Mouse (Mus musculus) gastrocnemius, postnatal 14 days (tissue): ENCODE results near the gene Lrp2. TPM values are rescaled to one million over a fixed set of nuclear protein-coding genes. Genes with fewer than 3 reads are reported as not detected.

Experiments
- DNase-seq: peaks from one replicate; pipeline ENCODE4 v3.0.0; 2021; ENCODE audit warnings: mixed read lengths
- intact Hi-C: fragments of 180-260 bp; cut with DNase I; formaldehyde crosslinking; loops from one replicate; pipeline ENCODE4 v1.15.1; 2025; ENCODE audit warnings: low total_unique reads
- total RNA-seq, 2 experiments: library from RNA; stranded (reverse); gene quantifications; 2 replicates each; pipeline ENCODE4 v1.2.3; 2021

The Lrp2 gene
- total RNA-seq, 2 experiments from 2014 or later: not detected

- intact Hi-C loops: loop anchor here (5.0 kb wide), 1 partner anchor 645 kb away; no protein-coding TSS in a partner anchor
- DNase-seq: no peak
Measured at GRCm38 (mm10) chr2:69427141-69427540, 158.7 kb downstream of the Lrp2 start.

DNA sequence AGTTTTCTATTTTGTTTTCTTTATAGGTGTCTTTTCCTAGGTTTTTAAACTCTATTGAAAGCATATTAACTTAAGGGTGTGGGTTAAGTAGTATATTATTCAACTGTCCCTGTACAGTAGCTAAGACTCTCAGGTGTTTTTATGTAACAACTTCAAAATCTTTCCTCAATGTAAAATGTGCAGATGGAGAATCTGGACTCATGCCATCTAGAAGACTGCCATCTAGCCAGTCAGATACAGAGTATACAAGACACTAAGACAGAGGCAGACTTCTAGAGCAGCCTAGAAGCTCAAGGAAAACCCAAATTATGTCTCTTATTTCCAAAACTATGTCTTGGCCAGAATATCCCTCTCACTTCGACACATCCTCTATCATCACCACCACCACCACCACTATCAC, 159.8 kb downstream of the Lrp2 start:
- intact Hi-C loops: loop anchor here (5.0 kb wide), 1 partner anchor 644 kb away; no protein-coding TSS in a partner anchor
- no peak for DNase-seq

DNA sequence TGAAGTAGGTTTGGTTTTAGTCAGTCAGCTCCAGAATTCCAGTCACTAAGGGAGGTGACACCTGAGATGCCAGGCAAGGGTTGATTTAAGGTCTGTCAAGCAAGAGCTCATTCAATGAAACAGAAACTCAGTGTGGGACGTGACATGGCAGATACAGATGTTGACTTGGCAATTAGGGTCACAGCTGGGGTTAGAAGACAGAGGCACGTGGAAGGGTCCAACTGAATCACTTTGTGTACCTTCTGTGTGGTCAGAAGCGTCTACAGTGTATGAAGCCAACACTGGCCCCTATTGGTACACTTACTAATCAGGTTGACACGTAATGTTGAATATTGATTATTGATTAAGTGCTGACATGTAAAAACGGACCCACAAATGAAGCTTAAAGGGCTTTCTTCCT, 161.0 kb downstream of the Lrp2 start:
- intact Hi-C loops: loop anchor here (5.0 kb wide), 1 partner anchor 643 kb away; no protein-coding TSS in a partner anchor
- no peak for DNase-seq

DNA sequence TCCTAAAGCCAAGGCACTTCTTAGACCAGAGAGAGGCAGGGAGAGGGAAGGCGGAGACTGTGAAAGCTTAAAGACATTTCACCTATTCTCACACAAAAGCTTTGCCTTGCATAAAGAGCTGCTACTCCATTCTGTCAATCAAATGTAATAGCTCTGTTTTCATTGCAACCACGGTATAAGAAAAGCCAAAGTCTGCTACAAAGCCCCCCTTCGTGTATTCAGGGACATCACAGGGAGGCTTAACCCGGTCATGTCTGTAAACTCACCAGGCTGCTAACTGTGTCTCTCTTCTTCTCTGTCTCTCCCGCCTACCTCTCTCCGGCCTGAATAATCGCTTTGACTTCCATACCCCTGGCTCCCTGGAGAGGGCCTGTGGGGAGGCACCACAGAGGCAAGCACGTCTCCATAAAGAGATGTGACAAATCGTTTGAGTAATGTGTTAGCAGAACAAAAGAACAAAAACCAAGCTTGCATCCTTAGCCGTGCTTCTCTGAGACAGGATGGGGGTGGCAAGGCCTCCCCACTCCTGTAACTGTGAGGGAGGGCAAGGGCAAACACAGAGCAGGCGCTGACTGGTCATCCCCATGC, 167.5 kb downstream of the Lrp2 start:
- no peak for DNase-seq
- intact Hi-C loops: no loop called here

- intact Hi-C loops: no loop called here
- no peak for DNase-seq
Measured at GRCm38 (mm10) chr2:69415070-69415469, 170.8 kb downstream of the Lrp2 start.

- DNase-seq: no peak
- intact Hi-C loops: no loop called here
Measured at GRCm38 (mm10) chr2:69414539-69414938, 171.3 kb downstream of the Lrp2 start.

DNA sequence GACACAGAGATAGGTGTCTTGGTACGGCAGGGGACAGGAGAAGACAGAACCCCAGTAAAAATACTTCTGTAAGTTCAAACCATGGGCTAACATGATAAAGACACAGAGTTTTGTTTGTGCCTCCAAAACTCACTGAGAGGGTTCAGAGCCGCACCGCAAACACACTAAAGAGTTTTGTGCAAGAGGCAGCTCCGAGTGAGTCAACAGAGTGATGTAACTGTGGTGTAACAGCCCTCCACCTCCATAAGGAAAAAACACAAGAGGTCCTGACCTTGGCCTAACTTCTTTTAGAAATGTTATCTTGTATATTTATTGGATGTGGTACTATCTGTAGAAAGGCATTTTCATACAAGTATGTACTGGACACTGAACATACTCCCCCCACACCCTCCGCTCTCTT, 180.2 kb downstream of the Lrp2 start:
- intact Hi-C loops: no loop called here
- DNase-seq: no peak

DNA sequence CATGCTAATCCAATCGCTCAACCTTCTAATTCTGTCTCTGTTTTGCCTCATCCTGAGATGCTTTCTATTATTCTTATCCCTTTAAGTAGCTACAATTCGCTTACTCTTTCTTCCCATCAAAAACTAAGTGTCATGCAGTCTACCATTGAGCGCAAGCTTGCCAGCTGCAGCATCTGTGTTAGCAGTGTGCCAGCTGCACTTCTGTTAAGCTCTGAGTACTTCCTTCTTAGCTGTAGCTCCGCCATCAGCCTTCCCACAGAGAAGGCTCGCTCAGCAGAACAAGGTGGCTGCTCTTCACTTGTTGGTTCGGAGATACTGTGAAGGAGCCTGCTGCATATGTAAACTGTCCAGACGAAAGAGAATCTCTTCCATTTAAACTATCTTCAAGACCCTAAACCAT, 183.6 kb downstream of the Lrp2 start:
- intact Hi-C loops: no loop called here
- no peak for DNase-seq

DNA sequence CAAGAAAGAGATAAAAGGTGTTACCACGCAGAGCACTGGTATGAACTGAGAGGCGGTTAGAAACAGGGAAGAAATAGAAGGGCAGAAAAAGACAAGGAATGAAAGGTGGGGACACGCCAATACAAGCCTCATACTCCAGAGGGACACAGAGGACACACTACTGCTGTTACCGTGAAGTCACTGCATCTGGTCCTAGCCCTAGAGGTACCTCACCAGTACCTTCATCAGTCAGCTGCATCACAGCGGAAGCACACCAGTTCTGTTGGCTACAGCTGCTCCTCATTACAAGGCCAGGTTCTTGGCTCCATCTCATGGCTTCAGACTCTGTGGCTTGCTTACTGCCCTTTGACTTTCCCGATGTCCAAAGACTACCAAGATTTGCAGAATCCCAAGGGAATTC, 184.0 kb downstream of the Lrp2 start:
- intact Hi-C loops: no loop called here
- no peak for DNase-seq

- intact Hi-C loops: no loop called here
- no peak for DNase-seq
Measured at GRCm38 (mm10) chr2:69400866-69401604, 184.8 kb downstream of the Lrp2 start.

GRCm38 (mm10) chr2:69396760-69397435, 189.0 kb downstream of the Lrp2 start:
- intact Hi-C loops: no loop called here
- no peak for DNase-seq

GRCm38 (mm10) chr2:69395597-69396248, 190.1 kb downstream of the Lrp2 start:
- DNase-seq: no peak
- intact Hi-C loops: no loop called here

DNA sequence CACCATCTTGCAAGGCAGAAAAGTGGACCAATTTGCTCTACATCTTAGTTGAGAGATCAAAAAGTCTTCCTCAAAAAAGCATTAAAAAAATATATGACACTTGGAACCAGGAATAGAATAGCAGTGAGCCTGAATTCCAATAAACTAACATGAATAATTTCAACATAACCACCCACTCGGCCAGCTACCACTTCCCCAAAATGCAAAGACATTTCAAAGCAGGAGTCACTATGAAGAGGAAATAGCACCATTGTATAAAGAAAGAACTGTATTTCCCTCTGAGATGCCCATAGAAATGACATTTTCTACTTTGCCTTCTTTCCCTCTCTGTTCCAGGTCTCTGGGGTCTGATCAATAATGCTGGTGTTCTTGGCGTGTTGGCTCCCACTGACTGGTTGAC, 191.9 kb downstream of the Lrp2 start:
- no peak for DNase-seq
- intact Hi-C loops: no loop called here

DNA sequence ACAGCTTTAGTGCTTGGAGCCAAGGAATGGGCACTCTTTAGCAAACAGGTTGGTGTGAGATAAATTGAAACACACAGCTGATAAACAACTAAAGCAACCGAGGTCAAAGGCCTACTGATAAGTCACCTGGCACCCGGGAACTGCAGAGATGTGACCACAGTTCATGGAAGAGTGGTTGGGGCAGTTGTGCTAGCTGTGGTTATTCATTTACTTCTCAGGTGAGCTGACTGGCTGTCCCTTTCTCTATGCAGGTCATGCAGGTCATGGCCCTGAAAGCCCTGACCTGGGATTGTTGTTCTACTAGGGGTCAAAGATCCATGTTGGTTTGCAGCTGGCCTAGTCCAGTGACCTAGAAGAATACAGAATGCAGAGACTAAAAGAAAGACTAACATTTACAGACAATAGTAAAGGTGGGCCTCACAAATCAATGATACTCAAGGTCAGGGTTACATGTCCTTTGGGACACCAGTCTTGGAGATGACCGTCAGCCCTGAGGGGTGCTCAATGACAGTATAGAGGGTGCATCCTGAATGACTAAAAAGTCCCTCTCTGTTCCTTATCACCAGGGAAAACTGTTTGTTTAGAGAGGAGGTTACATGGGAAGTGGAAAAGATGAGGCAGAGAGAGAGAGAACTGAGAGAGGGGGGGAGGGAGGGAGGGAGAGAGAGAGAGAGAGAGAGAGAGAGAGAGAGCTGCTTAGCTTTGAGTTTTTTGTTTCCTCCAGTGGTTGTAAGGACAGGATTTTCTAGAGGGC, 199.6 kb downstream of the Lrp2 start:
- no peak for DNase-seq
- intact Hi-C loops: no loop called here

GRCm38 (mm10) chr2:69382838-69383237, 203.0 kb downstream of the Lrp2 start:
- no peak for DNase-seq
- intact Hi-C loops: no loop called here

DNA sequence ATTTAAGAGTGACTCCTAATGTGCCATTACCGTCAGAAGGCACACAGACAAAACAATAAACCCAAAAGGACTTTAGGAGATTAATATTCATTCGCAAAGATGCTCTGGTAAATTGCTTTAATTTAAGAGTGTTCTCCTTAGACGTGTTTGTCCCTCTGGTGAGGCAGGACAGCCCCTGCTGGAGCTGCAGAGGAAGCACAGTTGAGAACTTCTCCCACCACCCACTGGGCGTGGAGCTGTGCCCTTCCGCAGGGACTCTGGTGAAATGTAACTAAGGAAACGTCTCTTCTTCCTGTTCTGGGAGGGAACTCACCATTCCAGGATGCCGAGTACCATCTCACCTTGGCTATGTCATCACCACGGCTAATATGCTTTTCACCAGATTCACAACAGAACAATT, 204.1 kb downstream of the Lrp2 start:
- DNase-seq: no peak
- intact Hi-C loops: no loop called here

DNA sequence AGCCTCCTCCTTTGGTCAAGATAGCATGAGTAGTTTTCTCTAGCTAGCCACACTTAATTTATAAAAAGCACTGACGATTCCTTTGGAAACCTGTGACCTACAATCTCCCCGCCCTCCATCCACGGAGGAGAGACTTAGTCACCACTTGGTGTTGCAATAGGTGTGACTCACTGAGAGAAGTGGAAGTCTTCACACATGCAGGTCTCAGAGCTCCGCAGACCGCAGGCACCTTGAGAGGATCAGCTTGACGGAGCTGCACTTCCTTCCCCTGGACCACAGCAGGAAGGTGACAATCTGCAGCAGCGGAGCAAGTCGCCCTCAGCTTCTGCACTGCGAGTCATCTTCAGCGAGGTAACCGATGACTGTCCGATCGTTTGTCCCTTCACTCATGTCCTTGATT, 205.6 kb downstream of the Lrp2 start, which contains the start of gene Dhrs9:
Gene Dhrs9, plus strand, starts transcription at position 165 of the 400 bp plus-strand sequence.
- no peak for DNase-seq
- intact Hi-C loops: no loop called here

DNA sequence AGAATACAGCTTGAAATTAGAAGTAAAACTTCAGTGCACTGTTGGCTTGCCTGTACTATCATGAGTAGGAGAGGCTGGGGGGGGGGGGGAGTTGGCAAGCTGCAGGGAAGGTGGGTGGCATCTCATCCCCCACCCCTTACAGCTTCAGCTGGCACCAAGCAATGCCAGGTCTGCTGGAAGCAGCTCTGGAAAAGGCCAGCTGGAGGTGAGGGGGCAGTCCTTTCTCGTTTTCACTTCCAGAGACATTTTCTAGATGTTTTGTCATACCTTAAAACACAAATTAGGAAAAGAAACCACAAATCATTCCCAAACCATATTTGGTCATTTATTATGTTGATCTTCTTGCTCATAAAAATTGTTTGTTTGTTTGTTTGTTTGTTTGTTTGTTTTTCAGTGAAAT, 206.1 kb downstream of the Lrp2 start:
- intact Hi-C loops: no loop called here
- no peak for DNase-seq

DNA sequence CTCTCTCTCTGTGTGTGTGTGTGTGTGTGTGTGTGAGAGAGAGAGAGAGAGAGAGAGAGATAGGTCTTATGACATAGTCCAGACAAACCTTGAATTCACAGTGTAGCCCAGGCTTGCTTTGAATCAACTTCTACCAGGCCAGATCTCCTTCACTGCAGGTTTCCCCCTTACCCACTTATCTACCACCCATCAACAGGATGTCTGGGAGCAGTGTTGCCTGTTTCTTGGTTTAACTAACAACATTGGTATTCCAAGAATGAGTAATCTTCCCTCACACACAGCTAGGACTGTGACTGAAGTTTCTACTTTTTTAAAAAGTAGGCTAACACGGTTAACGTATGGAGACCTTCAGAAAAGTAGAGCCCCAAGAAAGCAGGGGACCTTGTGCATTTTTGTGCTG, 209.1 kb downstream of the Lrp2 start:
- DNase-seq: no peak
- intact Hi-C loops: no loop called here
